ENCODE assay signal across 28 mouse cellular contexts in genomic region chr2:124430708-124431107, GRCm38 (mm10).
"Had no signal": no experiment of that assay in that cellular context is flagged by ENCODE, and none has a peak within 500 bp of the region (broad histone marks: within the 10 kb centered on the region; RNA-seq: fewer than 3 reads in every experiment).

No protein-coding gene starts in this region.

- H3K27ac ChIP-seq: embryonic facial prominence, embryonic 10.5 days; embryonic facial prominence, embryonic 12.5 days; embryonic facial prominence, embryonic 13.5 days; embryonic facial prominence, embryonic 15.5 days; forebrain, embryonic 10.5 days; forebrain, embryonic 12.5 days; forebrain, embryonic 13.5 days; forebrain, embryonic 15.5 days; gastrocnemius, adult 2 months; heart, adult 2 months had no signal

- H3K4me3 ChIP-seq: embryonic facial prominence, embryonic 10.5 days; embryonic facial prominence, embryonic 12.5 days; embryonic facial prominence, embryonic 13.5 days; embryonic facial prominence, embryonic 15.5 days; erythroblast, embryonic 14.5 days; forebrain, embryonic 10.5 days; forebrain, embryonic 12.5 days; forebrain, embryonic 13.5 days; forebrain, embryonic 15.5 days; gastrocnemius, adult 2 months; heart, adult 2 months had no signal

- DNase-seq: cerebellum, adult 2 months; cerebellum, adult 8-10 months; cerebellum, adult 9-10 months; cerebellum, adult 9-11 months; cerebellum, postnatal 10 days; cerebellum, postnatal 14 days; cerebellum, postnatal 25 days; cerebellum, postnatal 36 days; embryo, embryonic 11 days; forebrain, postnatal 0 days; gastrocnemius, adult 2 months; gastrocnemius, postnatal 10 days; gastrocnemius, postnatal 14 days; gastrocnemius, postnatal 25 days; gastrocnemius, postnatal 36 days; heart, adult 18-20 months; heart, adult 2 months had no signal

- ATAC-seq: forebrain, embryonic 13.5 days; forebrain, embryonic 14.5 days; forebrain, embryonic 15.5 days; forebrain, embryonic 16.5 days; forebrain, postnatal 0 days had no signal

- H3K4me1 ChIP-seq: embryonic facial prominence, embryonic 12.5 days; forebrain, embryonic 12.5 days; forebrain, embryonic 13.5 days had no signal
